Mouse (Mus musculus) layer of hippocampus, postnatal 25 days (tissue): ENCODE results near the gene Arl5c. TPM values are rescaled to one million over a fixed set of nuclear protein-coding genes. Genes with fewer than 3 reads are reported as not detected.

ENCODE experiments used
- DNase-seq, 2 experiments: peaks; one replicate each; pipeline ENCODE4 v3.0.0; 2022; ENCODE audit warnings: mixed read lengths in 2 of 2, low spot score in 1 of 2; ENCODE audit errors: extremely low spot score in 1 of 2
- microRNA-seq, 2 experiments: library from miRNA; unstranded; fragments of <30 nt; microRNA quantifications; one replicate each; pipeline ENCODE4 v1.2.0; 2021
- total RNA-seq, 2 experiments: library from RNA; stranded (reverse); gene quantifications; 2 replicates each; pipeline ENCODE4 v1.2.3; 2021

Gene Arl5c
- total RNA-seq, 2 experiments from 2014 or later, result 0.71 to 1.2 TPM

DNA sequence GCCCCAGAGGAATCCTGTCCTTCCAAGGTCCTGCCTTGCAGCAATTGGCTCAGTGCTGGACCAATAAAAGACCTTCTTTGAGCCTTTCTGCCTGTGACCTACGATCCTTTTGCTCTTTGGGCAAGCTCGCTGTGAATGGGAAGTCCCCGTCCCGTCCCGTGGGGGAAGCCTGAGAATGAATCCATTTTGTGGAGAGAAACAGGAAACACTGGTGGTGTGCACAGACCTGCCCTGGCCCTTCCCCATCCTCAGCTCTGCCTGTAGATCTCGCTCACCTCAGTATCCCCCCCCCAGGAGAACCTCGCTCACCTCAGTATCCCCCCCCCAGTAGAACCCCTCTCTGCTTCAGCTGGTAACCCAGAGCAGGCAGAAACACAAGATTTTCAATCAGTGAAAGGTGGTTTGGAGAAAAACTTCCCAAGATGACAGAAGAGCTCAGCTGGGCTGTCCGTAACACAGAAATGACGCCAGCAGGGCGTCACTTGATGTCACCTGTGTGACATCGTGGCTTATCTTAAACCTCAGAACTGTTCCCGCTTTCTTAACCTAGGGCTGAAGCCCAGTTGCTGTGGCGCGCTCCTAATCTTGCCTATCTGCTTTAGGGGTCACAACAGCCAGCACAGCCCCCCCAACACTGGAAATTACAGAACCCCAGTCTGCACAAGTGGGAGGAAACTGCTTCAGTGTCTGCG is 53.4 kb downstream of the Arl5c start:
- no peak for DNase-seq

Small RNAs within 50 kb of the gene (microRNA-seq; reads per million reads assigned to microRNA genes)
- gene Gm22461 (0 reads per million in 2 experiments), gene Gm27597 (0 reads per million in 2 experiments)

Other genes with a start within 250 kb of the Arl5c start
- gene Cwc25, start 229.6 kb downstream of the Arl5c start, total RNA-seq, result 10 to 100 TPM; 19.2 to 20.6 TPM
- gene 1700001P01Rik, start 220.3 kb downstream of the Arl5c start, total RNA-seq, result 1 to 10 TPM in 1 of 2 experiments, under 1 TPM in 1; 0.63 to 1.3 TPM
- gene Rpl23, start 213.7 kb downstream of the Arl5c start, total RNA-seq, result 100 to 1,000 TPM; 327 to 397 TPM
- gene Lasp1, start 197.2 kb downstream of the Arl5c start, total RNA-seq, result 100 to 1,000 TPM; 102 to 114 TPM
- 10 to 100 TPM; 66.2 to 71.6 TPM for gene B230217C12Rik, start 155.4 kb downstream of the Arl5c start, total RNA-seq
- gene Fbxo47, start 112.0 kb downstream of the Arl5c start, total RNA-seq, result 1 to 10 TPM; 1.2 to 1.9 TPM
- gene Plxdc1, start 9.7 kb downstream of the Arl5c start, total RNA-seq, result 1 to 10 TPM; 8.2 to 9.1 TPM
- 100 to 1,000 TPM; 138 to 144 TPM for gene Cacnb1, start 26.9 kb upstream of the Arl5c start, total RNA-seq
- gene Rpl19, start 30.5 kb upstream of the Arl5c start, total RNA-seq, result 100 to 1,000 TPM; 567 to 626 TPM
- 10 to 100 TPM; 42.4 to 46.9 TPM for gene Stac2, start 57.3 kb upstream of the Arl5c start, total RNA-seq
- 10 to 100 TPM; 32.4 to 32.9 TPM for gene Fbxl20, start 154.2 kb upstream of the Arl5c start, total RNA-seq
- gene Med1, start 197.1 kb upstream of the Arl5c start, total RNA-seq, result 10 to 100 TPM; 49.5 to 54.0 TPM
- gene Cdk12, start 206.9 kb upstream of the Arl5c start, total RNA-seq, result 10 to 100 TPM; 32.2 to 41.0 TPM